ENCODE assay signal across 8 mouse cellular contexts in the genomic region with DNA sequence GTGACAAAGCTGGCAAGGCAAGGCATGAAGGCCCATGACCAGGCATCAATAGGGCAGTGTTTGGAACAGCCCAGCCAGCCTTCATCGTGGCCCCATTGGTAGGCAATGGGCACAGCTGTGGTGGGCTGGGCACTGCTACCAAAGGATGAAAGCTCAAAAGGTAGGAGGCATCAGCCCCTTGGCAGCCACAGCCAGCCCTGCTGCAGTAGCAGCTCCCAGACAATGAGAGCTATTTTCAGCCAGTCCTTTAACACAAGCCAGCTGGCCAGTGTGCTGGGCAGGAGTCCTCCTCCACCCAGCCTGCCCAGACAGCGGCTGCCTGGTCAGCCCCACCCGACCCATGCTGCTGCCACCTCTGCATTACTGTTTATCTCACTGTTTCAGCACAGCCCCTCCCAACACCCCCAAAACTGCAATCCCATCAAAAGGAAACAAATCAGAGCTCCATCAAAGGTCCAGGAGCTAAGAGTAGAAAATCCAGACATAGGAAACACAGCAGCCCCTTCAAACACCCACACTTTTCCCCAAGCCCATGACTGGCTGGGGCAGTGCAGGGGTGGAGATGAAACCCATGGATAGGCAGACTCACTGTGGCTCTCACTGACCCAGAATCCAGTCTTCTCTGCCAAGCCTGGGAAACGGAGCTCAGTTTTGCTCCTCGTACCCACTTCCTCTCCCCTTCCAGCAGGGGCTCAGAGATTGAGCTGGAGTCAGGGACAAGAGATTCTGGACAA. TPM values are rescaled to one million over a fixed set of nuclear protein-coding genes. Genes with fewer than 3 reads are reported as not detected.
DNase-seq lines count a peak whose midpoint lies in the region; ATAC-seq lines count a peak whose summit lies in the region.

No protein-coding gene starts in this region.

- H3K4me3 ChIP-seq in intestine, embryonic 15.5 days (replicated peaks): no peak overlapping the region
- H3K4me3 ChIP-seq in limb, embryonic 15.5 days: no peak overlapping the region
- H3K4me3 ChIP-seq in stomach, embryonic 15.5 days (replicated peaks): no peak overlapping the region

- no peak overlapping the region; the same call in 1 of the 2 replicates for H3K4me2 ChIP-seq in intestine, embryonic 15.5 days (replicated peaks)
- peak overlapping the region; percentile 20 for H3K4me2 ChIP-seq in limb, embryonic 15.5 days
- H3K4me2 ChIP-seq in stomach, embryonic 15.5 days: 0 out of 2 replicates have a peak overlapping the region, but pooled peaks have one; percentile 9

- ATAC-seq in intestine, embryonic 15.5 days: peak; percentile 49; the same call in 1 of the 2 replicates
- ATAC-seq in limb, embryonic 15.5 days (ENCODE audit: insufficient number of reproducible peaks, low FRiP score, low TSS enrichment, low read depth): peak; percentile 62
- peak; percentile 50; the same call in 1 of the 2 replicates for ATAC-seq in stomach, embryonic 15.5 days (ENCODE audit: insufficient read depth, low FRiP score, low read depth)

- peak overlapping the region; percentile 65 for H3K27ac ChIP-seq in intestine, embryonic 15.5 days
- H3K27ac ChIP-seq in limb, embryonic 15.5 days: peak overlapping the region; percentile 91
- peak overlapping the region; percentile 78 for H3K27ac ChIP-seq in stomach, embryonic 15.5 days

- 37% methylated on average over 5 of the region's 5 CpGs for WGBS in intestine, embryonic 15.5 days
- 29% methylated on average over 5 of the region's 5 CpGs for WGBS in limb, embryonic 15.5 days
- WGBS in stomach, embryonic 15.5 days: 22% methylated on average over 5 of the region's 5 CpGs

- intact Hi-C loops in gastrocnemius, postnatal 36 days (cut with DNase I): no loop called here

- H3K27me3 ChIP-seq in intestine, embryonic 15.5 days (replicated peaks): no peaks in the 10 kb centered on the region
- no peaks in the 10 kb centered on the region for H3K27me3 ChIP-seq in limb, embryonic 15.5 days
- no peaks in the 10 kb centered on the region for H3K27me3 ChIP-seq in stomach, embryonic 15.5 days (replicated peaks)

- no peaks in the 10 kb centered on the region for H3K36me3 ChIP-seq in intestine, embryonic 15.5 days
- H3K36me3 ChIP-seq in limb, embryonic 15.5 days: no peaks in the 10 kb centered on the region
- no peaks in the 10 kb centered on the region for H3K36me3 ChIP-seq in stomach, embryonic 15.5 days

- H3K4me1 ChIP-seq in intestine, embryonic 15.5 days (replicated peaks): peaks cover 35% of the 10 kb centered on the region
- H3K4me1 ChIP-seq in limb, embryonic 15.5 days: peaks cover 64% of the 10 kb centered on the region
- peaks cover 60% of the 10 kb centered on the region for H3K4me1 ChIP-seq in stomach, embryonic 15.5 days

- H3K9me3 ChIP-seq in intestine, embryonic 15.5 days: no peaks in the 10 kb centered on the region
- H3K9me3 ChIP-seq in limb, embryonic 15.5 days: no peaks in the 10 kb centered on the region
- no peaks in the 10 kb centered on the region for H3K9me3 ChIP-seq in stomach, embryonic 15.5 days

- no peak overlapping the region for H3K9ac ChIP-seq in intestine, embryonic 15.5 days
- H3K9ac ChIP-seq in limb, embryonic 15.5 days: 0 out of 2 replicates have a peak overlapping the region, but pooled peaks have one; percentile 20
- no peak overlapping the region for H3K9ac ChIP-seq in stomach, embryonic 15.5 days

- peak; percentile 47 for DNase-seq in adrenal gland, postnatal 14 days
- no peak for DNase-seq in adrenal gland, adult (ENCODE audit: inconsistent age in 2 of 2, low spot score in 1 of 2)
- DNase-seq in cerebellum, postnatal 14 days: peak; percentile 31 to 42
- peak; percentile 50 to 62 for DNase-seq in gastrocnemius, postnatal 36 days
- DNase-seq in adrenal gland, adult 8-10 months: no peak

RNA-seq across cellular contexts. Expression of a gene that starts 26.7 kb away (rescaled TPM):
- 21.3 and 31.3 TPM in 2 replicates for total RNA-seq in adrenal gland, postnatal 14 days (2021)
- total RNA-seq in gastrocnemius, postnatal 36 days (2021): 1 to 10 TPM; 6.6 to 7.0 TPM
- polyA plus RNA-seq in intestine, embryonic 15.5 days (2015; fragmentation: Nextera tagmentation; extraction: Ambion mirVana): 16.3 and 17.3 TPM in 2 replicates
- polyA plus RNA-seq in limb, embryonic 15.5 days (2015; fragmentation: Nextera tagmentation; extraction: Ambion mirVana): 25.0 and 26.9 TPM in 2 replicates
- polyA plus RNA-seq in stomach, embryonic 15.5 days (2015; fragmentation: Nextera tagmentation; extraction: Ambion mirVana): 18.2 and 21.3 TPM in 2 replicates
- 10 to 100 TPM; 16.5 to 29.3 (median 24.4) TPM for total RNA-seq in adrenal gland, adult 8-10 months (2022)

RNA-seq across cellular contexts. Expression of a gene that starts 47.9 kb away (rescaled TPM):
- total RNA-seq in adrenal gland, postnatal 14 days (2021): 2.0 and 2.8 TPM in 2 replicates
- total RNA-seq in gastrocnemius, postnatal 36 days (2021): not detected
- polyA plus RNA-seq in intestine, embryonic 15.5 days (2015; fragmentation: Nextera tagmentation; extraction: Ambion mirVana): 0.18 TPM in 1 of 2 replicates, not detected in the other
- 0.10 and 0.18 TPM in 2 replicates for polyA plus RNA-seq in limb, embryonic 15.5 days (2015; fragmentation: Nextera tagmentation; extraction: Ambion mirVana)
- polyA plus RNA-seq in stomach, embryonic 15.5 days (2015; fragmentation: Nextera tagmentation; extraction: Ambion mirVana): 0.06 and 0.23 TPM in 2 replicates
- total RNA-seq in adrenal gland, adult 8-10 months (2022): 1 to 10 TPM; 2.6 to 4.5 (median 3.8) TPM

RNA-seq across cellular contexts. Expression of a gene that starts 48.7 kb away (rescaled TPM):
- 44.8 and 46.5 TPM in 2 replicates for total RNA-seq in adrenal gland, postnatal 14 days (2021)
- total RNA-seq in gastrocnemius, postnatal 36 days (2021): 10 to 100 TPM; 21.0 to 23.0 TPM
- 35.0 and 42.6 TPM in 2 replicates for polyA plus RNA-seq in intestine, embryonic 15.5 days (2015; fragmentation: Nextera tagmentation; extraction: Ambion mirVana)
- 52.5 and 53.8 TPM in 2 replicates for polyA plus RNA-seq in limb, embryonic 15.5 days (2015; fragmentation: Nextera tagmentation; extraction: Ambion mirVana)
- 42.8 and 46.3 TPM in 2 replicates for polyA plus RNA-seq in stomach, embryonic 15.5 days (2015; fragmentation: Nextera tagmentation; extraction: Ambion mirVana)
- 10 to 100 TPM; 46.5 to 76.6 (median 51.2) TPM for total RNA-seq in adrenal gland, adult 8-10 months (2022)

RNA-seq across cellular contexts. Expression of a gene that starts 49.1 kb away (rescaled TPM):
- 571 and 598 TPM in 2 replicates for total RNA-seq in adrenal gland, postnatal 14 days (2021)
- total RNA-seq in gastrocnemius, postnatal 36 days (2021): 100 to 1,000 TPM; 165 to 172 TPM
- polyA plus RNA-seq in intestine, embryonic 15.5 days (2015; fragmentation: Nextera tagmentation; extraction: Ambion mirVana): 530 and 607 TPM in 2 replicates
- polyA plus RNA-seq in limb, embryonic 15.5 days (2015; fragmentation: Nextera tagmentation; extraction: Ambion mirVana): 327 and 351 TPM in 2 replicates
- polyA plus RNA-seq in stomach, embryonic 15.5 days (2015; fragmentation: Nextera tagmentation; extraction: Ambion mirVana): 425 and 426 TPM in 2 replicates
- total RNA-seq in adrenal gland, adult 8-10 months (2022): 100 to 1,000 TPM; 442 to 837 (median 596) TPM

Comparison
In these comparisons a context has a peak if more than half of its experiments do, and no peak if none do; other contexts are left out.
1. DNase-seq: peak in adrenal gland, postnatal 14 days (single experiment), cerebellum, postnatal 14 days (2 of 2) and gastrocnemius, postnatal 36 days (2 of 2); none in adrenal gland, adult (0 of 2) and adrenal gland, adult 8-10 months (single experiment).
2. Peak in every context shown above with its lines, with median percentiles within 50 percentile points of each other: ATAC-seq and H3K27ac ChIP-seq.